ENCODE assay signal across 8 mouse cellular contexts in the genomic region with DNA sequence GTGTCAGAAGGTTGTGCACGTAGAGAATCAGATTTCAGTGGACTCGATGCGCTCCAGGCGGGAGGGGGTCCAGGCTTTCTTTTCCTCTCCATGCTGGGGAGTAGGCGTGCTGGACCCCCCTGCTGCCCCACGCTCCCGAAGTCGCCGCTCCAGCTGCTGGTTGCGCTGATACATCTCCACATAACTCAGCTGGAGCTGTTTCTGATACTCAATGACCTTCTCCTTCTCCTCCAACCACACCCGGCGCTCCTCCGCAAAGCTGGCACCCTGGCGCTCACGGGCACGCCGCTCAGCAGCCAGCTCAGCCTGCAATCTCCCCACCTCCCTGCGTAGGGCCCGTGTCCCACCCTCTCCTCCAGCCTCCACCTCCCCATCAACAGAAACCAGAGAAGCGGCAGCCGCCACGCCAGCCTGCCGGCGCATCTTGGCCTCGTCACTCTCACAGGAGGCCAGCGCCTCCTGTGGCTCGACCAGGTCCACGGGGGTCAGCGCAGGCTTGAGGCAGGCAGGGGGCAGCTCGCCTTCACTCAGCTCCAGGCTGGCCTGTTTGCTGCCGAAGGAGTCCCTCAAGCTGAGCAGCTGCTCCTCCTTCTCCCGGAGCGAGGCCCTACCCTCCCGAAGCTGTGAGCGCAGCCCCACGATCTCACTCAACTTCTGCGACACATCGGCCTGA. TPM values are rescaled to one million over a fixed set of nuclear protein-coding genes. Genes with fewer than 3 reads are reported as not detected.
DNase-seq lines count a peak whose midpoint lies in the region; TF ChIP-seq lines count a peak whose summit lies in the region.

No protein-coding gene starts in this region.

- TF ChIP-seq POLR2A in liver, adult 2 months (IDR thresholded peaks at IDR 0.05; ENCODE audit: extremely low read depth, insufficient read depth, low read length): no peak

- H3K9me3 ChIP-seq in E14TG2a.4 (ENCODE audit: low read length): no peaks in the 10 kb centered on the region

- no peak for TF ChIP-seq CTCF in E14TG2a.4 (conservative IDR thresholded peaks at IDR 0.05; ENCODE audit: low read length)
- TF ChIP-seq CTCF in liver, adult 2 months (IDR thresholded peaks at IDR 0.05; ENCODE audit: low read depth, low read length): no peak

- H3K4me1 ChIP-seq in E14TG2a.4 (replicated peaks; ENCODE audit: low read depth, low read length): peaks cover 95% of the 10 kb centered on the region
- H3K4me1 ChIP-seq in liver, adult 2 months (ENCODE audit: control insufficient read depth, insufficient read depth, low read length): peaks cover 6% of the 10 kb centered on the region

- H3K36me3 ChIP-seq in E14TG2a.4 (ENCODE audit: insufficient read depth, low read length): no peaks in the 10 kb centered on the region
- no peaks in the 10 kb centered on the region for H3K36me3 ChIP-seq in liver, adult 2 months (ENCODE audit: control insufficient read depth, insufficient read depth, low read length)

- DNase-seq in CD4-positive helper T cell, adult 2 months (ENCODE audit: low read depth, low spot score): peak; percentile 30
- peak; percentile 62 for DNase-seq in embryo, embryonic 9.5 days (ENCODE audit: extremely low spot score)
- peak; percentile 45 for DNase-seq in heart, postnatal 4 days
- no peak for DNase-seq in liver, adult 2 months (ENCODE audit: extremely low read depth, low read depth, low spot score)
- DNase-seq in natural killer cell, adult 2 months (ENCODE audit: low spot score in 2 of 2): peak; percentile 9 to 22
- no peak for DNase-seq in right cerebral cortex, postnatal 36 days (ENCODE audit: low spot score in 2 of 2)
- DNase-seq in layer of hippocampus, adult 8-10 months (ENCODE audit: low spot score in 2 of 2): no peak

- H3K27ac ChIP-seq in liver, adult 2 months (replicated peaks; ENCODE audit: insufficient read depth, low read depth, low read length): no peak overlapping the region

- 73% methylated on average over 38 of the region's 38 CpGs for WGBS in liver, adult 2 months

- no peaks in the 10 kb centered on the region for H3K79me2 ChIP-seq in liver, adult 2 months (ENCODE audit: control insufficient read depth, insufficient read depth, low read length)

- H3K27me3 ChIP-seq in E14TG2a.4 (ENCODE audit: insufficient read depth, low read length): peaks cover 55% of the 10 kb centered on the region
- no peaks in the 10 kb centered on the region for H3K27me3 ChIP-seq in liver, adult 2 months (ENCODE audit: control insufficient read depth, insufficient read depth, low read length)

- no peak overlapping the region for H3K9ac ChIP-seq in liver, adult 2 months (ENCODE audit: low read depth, low read length)

- H3K4me3 ChIP-seq in E14TG2a.4 (replicated peaks; ENCODE audit: low read length): peak overlapping the region; percentile 75
- peak overlapping the region; percentile 1; the same call in 1 of the 2 replicates for H3K4me3 ChIP-seq in liver, adult 2 months (ENCODE audit: insufficient read depth, low read depth, low read length)

RNA-seq across cellular contexts. Expression of a gene that starts 5.0 kb away (rescaled TPM):
- total RNA-seq in heart, postnatal 4 days (2021): 1 to 10 TPM; 5.5 TPM
- 1.0 and 1.8 TPM in 2 replicates for total RNA-seq in liver, adult 2 months (2014; rRNA removed)
- 3.4 and 3.7 TPM in 2 replicates for polyA plus RNA-seq in liver, adult 2 months (2012; rRNA removed)
- 10 to 100 TPM; 10.3 to 12.1 (median 10.8) TPM for total RNA-seq in layer of hippocampus, adult 8-10 months (2022)

RNA-seq across cellular contexts. Expression of a gene that starts 5.0 kb away (rescaled TPM):
- total RNA-seq in heart, postnatal 4 days (2021): 1 to 10 TPM; 8.1 to 9.2 TPM
- 6.3 and 6.7 TPM in 2 replicates for total RNA-seq in liver, adult 2 months (2014; rRNA removed)
- polyA plus RNA-seq in liver, adult 2 months (2012; rRNA removed): 2.0 and 2.1 TPM in 2 replicates
- 1 to 10 TPM; 7.3 to 9.6 (median 9.4) TPM for total RNA-seq in layer of hippocampus, adult 8-10 months (2022)

RNA-seq across cellular contexts. Expression of a gene that starts 7.7 kb away (rescaled TPM):
- 1 to 10 TPM; 4.3 to 5.0 TPM for total RNA-seq in heart, postnatal 4 days (2021)
- 8.0 and 11.3 TPM in 2 replicates for total RNA-seq in liver, adult 2 months (2014; rRNA removed)
- polyA plus RNA-seq in liver, adult 2 months (2012; rRNA removed): 26.9 and 30.7 TPM in 2 replicates
- total RNA-seq in layer of hippocampus, adult 8-10 months (2022): 100 to 1,000 TPM; 142 to 190 (median 164) TPM

RNA-seq across cellular contexts. Expression of a gene that starts 29.6 kb away (rescaled TPM):
- 10 to 100 TPM; 57.7 to 58.9 TPM for total RNA-seq in heart, postnatal 4 days (2021)
- total RNA-seq in liver, adult 2 months (2014; rRNA removed): 67.1 and 86.0 TPM in 2 replicates
- polyA plus RNA-seq in liver, adult 2 months (2012; rRNA removed): 138 and 165 TPM in 2 replicates
- 100 to 1,000 TPM in 3 of 4 experiments, 10 to 100 TPM in 1; 95.9 to 122 (median 110) TPM for total RNA-seq in layer of hippocampus, adult 8-10 months (2022)

RNA-seq across cellular contexts. Expression of a gene that starts 32.5 kb away (rescaled TPM):
- 10 to 100 TPM; 32.7 to 35.2 TPM for total RNA-seq in heart, postnatal 4 days (2021)
- 30.9 and 33.8 TPM in 2 replicates for total RNA-seq in liver, adult 2 months (2014; rRNA removed)
- polyA plus RNA-seq in liver, adult 2 months (2012; rRNA removed): 22.3 and 24.1 TPM in 2 replicates
- 10 to 100 TPM; 32.1 to 36.0 (median 34.7) TPM for total RNA-seq in layer of hippocampus, adult 8-10 months (2022)

Comparison
In these comparisons a context has a peak if more than half of its experiments do, and no peak if none do; other contexts are left out.
1. DNase-seq: peak in CD4-positive helper T cell, adult 2 months (single experiment), embryo, embryonic 9.5 days (single experiment), heart, postnatal 4 days (single experiment) and natural killer cell, adult 2 months (2 of 2); none in liver, adult 2 months (single experiment), right cerebral cortex, postnatal 36 days (0 of 2) and layer of hippocampus, adult 8-10 months (0 of 2).
2. RNA of a gene that starts 7.7 kb away (total RNA-seq): 142 to 190 TPM in layer of hippocampus, adult 8-10 months; 8.0 to 11.3 TPM in liver, adult 2 months and 4.3 to 5.0 TPM in heart, postnatal 4 days; every median in the first group is over 10 times any median in the second.